Mouse (Mus musculus): ENCODE results near the gene Rsph6a.

- TF ChIP-seq CTCF (IDR thresholded peaks at IDR 0.05; ENCODE audit: low read depth) (no peak), EP300 (IDR thresholded peaks at IDR 0.05; ENCODE audit: low read depth) (no peak)
Observed at GRCm38 (mm10) chr7:19119631-19120429, 65.3 kb downstream of the Rsph6a start, which contains the start of gene Fbxo46.
